Mouse (Mus musculus) embryo, embryonic 11.5 days (tissue): ENCODE measurements around the gene Clpp.

Experiments used
- DNase-seq: peaks from one replicate; pipeline ENCODE4 v3.0.0-alpha.2; 2012; ENCODE audit warnings: low read depth, low spot score

Clpp gene

DNA sequence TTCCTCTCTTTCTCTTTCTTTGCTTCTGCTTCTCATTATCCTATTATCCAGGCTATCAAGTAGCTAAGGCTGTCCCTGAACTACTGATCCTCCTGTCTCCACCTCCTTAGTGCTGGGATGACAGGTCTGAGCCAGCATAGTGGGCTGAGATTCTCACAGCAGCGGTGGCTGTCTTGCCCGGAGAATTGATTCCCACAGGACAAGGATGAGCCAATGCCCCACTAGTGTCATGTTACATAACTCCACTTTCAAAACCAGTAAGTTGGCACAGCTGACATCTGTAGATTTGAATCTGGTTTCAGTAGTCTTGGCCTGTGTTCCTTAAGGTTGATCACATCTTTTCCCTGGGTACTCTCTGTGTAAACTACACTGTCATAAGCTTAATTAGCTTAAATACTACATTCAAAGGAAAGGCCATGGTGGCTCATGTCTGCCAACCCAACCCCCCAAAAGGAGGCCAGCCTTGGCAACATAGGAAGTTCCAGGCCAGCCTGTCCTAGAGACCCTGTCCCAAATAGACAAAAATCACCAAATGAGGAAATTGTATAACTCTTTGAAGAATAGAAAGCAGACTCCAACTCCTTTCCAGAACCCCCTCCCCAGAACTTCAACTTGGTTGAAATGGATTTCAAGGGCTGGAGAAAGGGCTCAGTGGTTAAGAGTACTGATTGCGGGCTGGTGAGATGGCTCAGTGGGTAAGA, 3.9 kb upstream of the Clpp start:
- DNase-seq, result no peak

DNA sequence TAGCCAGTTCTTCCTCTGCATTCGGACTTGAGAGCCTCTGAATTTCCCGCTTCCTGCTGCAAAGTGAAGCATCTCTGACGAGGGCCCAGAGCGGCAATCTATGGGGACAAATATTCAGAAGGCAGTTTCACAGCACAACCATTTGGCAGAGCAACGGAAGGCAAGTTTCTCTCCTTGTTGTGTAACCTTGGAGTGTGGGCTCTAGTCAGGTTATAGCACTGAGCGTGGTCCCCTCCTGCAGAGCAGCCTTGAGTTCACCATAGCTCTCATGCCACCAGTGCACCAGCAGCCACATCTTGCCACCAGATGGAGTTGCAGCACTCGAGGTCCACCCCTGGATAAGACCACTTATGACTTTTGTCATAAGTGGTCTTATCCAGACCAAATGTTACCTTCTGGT, 1.7 kb upstream of the Clpp start:
- no peak for DNase-seq

DNA sequence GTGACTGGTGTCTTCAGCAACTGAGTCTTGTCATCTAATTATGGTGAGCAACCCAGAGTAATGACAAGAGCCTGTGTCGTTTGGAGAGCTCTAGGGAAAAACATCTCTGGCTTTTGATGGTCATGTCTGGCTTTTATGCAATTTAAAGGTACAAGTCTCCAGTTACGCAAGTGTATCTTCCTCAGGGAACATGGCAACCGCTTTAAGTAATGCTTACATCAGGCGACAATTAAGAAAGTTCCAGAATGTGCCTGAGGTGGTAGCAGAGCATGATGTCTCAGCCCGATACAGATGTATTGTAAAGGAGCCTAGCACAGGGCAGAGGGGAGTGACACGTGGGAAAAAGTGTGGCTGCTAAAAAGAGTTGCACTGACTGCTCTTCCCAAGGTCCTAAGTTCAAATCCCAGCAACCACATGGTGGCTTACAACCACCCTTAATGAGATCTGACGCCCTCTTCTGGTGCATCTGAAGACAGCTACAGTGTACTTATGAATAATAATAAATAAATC, 1.1 kb upstream of the Clpp start:
- no peak for DNase-seq

DNA sequence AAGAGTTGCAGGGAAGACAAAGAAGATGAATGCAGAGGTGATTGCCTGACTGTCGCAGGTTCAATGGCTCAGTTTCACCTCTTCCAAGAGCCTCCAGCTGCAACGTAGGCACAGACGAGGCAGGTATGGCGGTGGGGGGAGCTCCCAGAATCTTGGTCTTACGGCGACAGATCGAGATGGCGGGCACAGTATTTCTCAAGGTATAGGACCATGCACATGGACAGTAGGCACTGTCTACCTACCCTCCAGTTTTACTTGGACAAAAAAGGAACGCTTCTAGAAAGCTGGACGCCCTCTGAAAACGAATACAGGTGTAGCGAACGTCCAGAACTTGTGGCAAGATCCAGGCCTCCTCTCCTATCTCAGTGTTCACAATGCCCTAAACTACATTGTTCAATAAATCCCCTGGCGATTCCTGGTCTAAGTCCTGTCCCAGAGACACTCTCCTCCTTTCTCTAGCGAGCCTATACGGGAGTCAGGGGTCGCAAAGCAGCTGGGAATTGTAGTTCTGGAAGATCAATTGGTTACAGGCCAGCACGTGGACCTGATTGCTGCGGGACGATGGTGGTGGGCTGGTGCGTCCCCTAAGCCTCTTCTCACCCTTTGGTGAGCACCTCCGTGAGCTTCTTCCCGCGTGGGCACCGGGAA, 514 bp upstream of the Clpp start:
- DNase-seq, result peak; percentile 73

DNA sequence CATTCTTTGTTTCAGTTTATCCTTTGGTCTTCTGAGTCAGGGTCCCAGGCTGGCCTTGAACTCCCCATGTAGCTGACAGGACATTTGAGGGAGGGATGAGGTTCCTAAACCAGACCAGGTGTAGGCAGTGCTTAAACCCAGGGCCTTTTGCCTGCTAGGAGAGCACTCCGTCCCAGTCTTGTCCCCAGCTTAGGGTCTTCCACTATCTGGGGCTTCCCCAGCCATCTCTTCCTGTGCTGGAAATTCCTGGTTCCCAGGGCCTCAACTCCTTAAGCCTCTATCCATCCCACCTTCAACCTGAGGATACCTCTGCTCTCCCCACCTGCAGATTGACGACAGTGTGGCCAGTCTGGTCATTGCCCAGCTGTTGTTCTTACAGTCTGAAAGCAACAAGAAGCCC, 861 bp downstream of the Clpp start:
- DNase-seq, result no peak

DNA sequence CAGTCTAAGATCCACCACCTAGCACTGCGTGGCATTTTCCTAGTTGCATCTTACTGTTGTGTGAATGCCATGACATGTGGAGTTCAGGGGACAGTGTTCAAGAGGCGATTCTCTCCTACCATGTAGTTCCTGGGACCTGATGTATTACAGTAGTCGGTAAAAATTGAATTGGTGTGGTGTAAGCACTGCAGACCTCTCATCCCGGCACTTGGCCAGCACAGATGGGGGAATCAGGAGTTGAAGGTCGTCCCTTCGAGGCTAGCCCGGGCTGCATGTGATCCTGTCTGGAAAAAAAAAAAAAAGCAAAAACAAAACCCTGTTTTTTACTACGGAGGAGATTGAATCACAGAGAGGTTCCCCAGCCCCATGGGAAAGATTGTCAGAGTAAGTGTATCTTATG, 4.9 kb downstream of the Clpp start:
- no peak for DNase-seq

DNA sequence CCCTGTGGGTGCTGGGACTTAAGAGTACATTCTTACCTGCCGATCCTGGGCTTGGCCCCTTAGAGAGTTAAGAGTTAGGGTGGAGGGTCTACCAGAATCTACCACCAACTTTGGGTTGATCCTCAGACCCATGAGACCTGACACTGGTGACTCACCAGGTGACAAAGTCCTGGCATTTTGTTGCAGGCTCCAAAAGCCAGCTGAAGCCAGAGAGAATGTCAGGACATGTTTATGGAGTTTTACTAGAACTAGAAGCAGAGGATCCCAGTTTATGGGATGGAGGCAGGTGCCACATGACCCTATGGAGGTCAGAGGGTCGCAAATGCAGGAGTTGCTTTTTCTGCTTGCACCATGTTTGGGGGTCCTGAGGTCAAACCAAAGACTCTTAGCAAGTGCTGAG, 6.4 kb downstream of the Clpp start:
- DNase-seq, result no peak

DNA sequence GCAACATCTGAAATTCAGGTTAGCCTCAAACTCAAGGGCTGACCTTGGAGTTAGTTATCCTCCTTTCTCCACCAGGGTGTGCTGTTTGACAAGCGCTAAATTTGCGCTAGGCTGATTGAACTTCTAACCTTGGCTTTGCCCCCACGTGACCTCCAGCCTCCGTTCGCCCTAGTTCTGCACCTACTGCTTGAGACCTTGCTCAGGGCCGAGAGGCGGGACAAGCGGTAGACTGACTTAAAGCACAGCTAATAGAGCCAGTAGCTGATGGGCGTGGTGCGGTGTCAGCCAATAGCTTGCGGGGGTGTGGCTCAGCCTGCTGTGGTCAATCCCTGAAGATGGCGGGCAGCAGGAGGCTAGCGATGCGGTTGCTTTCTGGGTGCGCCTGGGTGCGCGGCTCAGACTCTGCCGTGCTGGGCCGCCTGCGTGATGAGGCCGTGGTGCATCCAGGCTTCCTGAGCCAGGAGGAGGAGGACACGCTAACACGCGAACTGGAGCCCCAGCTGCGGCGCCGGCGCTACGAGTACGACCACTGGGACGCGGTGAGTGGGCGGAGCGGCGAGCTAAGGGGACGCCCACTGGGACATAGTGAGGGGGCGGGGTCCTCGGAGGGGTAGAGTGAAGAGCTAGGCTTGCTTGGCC, 7.0 kb downstream of the Clpp start, which contains the start of gene Alkbh7:
Alkbh7 (plus strand) TSS at position 311 of the 639 bp plus-strand sequence.
- peak; percentile 91 for DNase-seq

DNA sequence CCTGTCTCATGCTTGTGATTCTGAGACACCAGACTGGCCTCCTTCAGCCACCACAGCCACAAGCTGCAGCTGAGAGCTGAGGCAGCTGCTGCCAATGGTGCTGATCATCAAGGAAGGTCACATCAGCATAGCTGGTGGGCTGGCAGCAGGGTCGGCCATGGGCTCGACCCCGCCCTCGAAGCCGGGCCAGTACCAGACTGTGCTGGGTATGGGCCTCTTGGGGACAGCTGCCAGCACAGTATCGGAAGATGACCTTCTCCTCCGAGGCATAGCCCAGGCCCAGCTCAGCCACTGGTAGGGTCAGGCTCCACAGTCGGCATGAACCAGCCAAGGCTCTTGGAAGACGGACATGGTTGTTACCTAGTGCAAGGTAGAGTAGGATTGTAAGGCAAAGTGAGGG, 9.3 kb downstream of the Clpp start:
- no peak for DNase-seq

DNA sequence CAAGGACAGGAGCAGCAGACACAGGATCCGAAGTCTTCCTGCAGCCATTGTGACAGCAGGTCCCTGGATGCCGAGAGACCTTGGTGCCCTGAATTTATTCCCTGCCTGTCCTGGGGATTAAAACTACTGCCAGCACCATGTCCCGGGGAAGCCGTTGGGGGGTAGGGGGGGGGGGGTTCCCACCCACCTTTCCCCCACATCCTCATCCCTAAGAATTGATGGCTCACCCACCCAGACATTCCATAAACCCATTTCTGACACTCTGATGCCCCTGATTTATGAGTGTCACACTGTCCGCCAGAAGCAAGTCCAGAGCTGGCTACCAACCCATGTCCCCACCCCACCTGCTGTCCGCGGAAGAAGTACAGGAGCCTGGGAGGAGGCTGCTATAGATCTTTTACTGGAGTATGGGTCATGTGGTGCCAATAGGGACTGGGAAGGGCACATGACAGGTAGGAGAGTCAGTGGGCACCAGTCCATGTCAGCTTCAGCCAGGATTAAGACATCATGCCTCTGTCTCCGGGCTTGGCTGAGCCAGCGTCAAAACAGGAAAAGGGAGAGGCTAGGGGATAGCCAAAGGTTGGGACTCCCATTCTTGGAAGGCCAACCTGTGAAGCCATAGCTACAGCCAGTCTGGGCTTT, 10.0 kb downstream of the Clpp start, which contains the start of gene Pspn:
Pspn (minus strand) TSS at position 51 of the 642 bp plus-strand sequence.
- DNase-seq, result no peak

DNA sequence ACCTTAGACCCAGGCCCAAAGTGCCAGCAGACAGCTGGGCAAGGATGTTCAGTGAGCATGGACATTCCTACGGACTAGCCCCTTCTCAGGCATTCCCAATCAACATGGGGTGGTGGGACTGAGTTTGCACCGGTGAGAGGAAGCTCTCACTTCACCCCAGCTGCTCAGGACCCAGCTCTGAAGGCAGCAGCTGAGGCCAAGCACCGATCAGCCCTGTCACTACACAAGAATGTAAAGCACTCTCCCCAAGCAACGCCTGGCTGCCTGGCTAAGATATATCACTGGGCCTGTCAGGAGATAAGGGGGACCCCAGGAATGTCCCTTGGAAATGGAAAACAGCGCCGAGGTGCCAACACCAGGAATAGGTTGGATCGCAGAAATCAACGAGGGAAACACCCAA, 11.1 kb downstream of the Clpp start:
- DNase-seq, result no peak

DNA sequence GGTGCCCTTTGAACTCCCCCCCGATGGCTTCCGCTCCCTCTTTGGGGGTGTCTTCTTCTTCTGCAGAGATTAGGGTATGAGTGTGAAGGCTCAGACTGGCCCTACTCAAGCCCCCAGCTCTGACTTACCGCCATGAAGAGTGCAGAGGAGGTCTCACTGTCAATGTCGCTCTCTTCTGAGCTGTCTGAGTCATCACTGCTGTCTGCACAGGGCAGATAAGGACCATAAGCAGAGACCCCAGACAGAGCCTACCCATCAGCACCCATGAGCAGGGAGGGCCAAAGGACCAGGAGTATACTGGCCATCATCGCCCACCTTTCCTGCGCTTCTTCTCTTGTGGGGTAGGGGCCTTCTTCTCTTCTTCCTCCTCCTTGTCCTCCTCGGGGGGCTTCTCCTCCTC, 13.9 kb downstream of the Clpp start:
- DNase-seq, result no peak

DNA sequence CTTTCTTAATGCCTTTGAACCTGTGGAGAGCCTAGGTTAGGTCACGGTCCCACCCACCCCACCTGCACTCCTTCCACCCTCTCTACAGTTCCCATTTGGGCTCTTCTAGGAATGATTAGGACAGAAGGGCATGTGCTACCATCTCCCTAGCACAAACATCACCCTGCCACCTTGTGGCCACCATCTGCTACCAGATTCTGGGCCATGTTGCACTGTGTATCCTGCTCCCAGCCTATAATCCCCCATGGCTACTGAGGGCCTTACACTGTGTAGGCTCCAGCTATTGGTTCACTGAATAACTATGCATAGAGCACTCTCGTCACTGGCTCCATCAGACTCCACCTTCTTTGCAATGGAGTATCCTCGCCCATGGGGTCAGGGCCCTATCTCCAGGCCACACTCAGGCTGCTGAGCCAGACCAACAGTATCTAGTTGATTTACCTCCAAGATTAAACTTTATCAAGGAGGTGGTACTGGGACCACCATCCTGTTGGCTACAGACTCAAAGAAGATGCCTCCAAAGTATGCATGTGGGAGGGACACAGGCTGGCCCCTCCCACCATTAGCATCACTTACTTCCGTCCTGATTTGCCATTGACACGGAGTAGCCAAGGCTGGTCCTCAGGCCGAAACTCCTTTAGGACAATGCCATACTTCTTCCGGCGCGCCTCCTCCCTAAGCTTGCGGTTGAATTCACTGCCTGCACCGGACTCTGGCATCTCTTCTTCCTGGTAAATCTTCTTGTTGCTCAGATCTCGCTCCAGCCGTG, 17.2 kb downstream of the Clpp start:
- no peak for DNase-seq

DNA sequence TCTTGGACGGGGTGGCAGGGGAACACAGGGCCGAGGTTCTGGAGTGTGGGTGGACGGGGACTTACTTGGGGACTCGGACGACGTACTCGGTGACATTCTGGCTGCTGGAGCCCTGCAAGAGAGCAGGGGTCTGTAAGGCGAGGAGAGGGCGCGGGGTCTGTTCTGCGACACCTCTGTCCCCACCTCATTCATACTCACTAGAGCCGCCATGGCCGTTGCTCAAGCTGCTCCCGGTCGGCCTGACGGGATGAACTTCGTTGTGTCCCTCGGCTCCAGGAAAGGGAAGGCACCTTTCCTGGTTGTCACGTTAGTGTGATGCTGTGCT, 20.8 kb downstream of the Clpp start:
- DNase-seq, result no peak

DNA sequence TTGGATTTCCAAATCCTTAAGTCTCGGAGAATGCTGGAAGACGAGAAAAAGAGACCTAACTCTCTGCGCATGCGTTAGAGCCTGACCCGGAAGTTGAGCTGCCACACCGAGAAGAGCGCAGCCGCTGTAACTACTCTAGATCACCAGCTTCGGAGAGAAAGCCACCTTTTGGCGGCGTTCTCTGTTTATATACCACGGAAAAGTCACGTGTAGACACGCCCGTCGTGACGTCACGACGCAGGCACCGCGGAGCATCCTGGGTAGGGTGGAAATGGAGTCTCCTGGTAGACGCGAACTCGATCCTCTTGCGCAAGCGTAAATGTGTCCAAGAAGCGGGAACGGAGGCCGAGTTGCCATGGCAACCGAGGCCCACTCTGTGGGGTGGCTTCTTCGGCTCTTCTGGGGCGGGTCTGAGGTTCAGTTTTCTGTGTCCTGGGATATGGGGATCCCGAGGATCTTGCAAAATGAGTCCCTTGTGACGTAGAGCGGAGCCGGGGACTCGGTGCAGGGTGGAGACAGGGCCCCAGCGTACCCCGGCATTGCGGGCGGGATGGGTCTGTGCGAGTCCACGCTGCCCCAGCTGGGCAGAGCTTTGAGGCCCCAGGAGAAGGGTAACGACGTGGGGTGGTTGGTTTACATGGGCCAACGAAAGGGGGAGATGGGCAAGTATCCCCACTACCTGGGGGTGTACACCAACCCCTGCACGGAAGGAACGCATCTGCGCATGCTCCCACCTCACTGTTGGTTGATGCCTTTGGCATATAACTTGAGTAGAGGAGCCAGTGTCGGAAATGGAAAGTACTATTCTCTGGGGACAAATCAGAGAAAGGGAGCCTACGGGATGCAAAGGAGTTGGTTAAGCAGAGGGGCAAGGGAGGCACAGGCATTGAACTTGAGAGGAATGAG, 21.4 kb downstream of the Clpp start, which contains the start of the genes Gtf2f1 and Gm17949:
Gtf2f1 (minus strand) TSS at position 53 of the 906 bp plus-strand sequence.
Gm17949 (plus strand) TSS at position 234 of the 906 bp plus-strand sequence.
- peak; percentile 100 for DNase-seq

DNA sequence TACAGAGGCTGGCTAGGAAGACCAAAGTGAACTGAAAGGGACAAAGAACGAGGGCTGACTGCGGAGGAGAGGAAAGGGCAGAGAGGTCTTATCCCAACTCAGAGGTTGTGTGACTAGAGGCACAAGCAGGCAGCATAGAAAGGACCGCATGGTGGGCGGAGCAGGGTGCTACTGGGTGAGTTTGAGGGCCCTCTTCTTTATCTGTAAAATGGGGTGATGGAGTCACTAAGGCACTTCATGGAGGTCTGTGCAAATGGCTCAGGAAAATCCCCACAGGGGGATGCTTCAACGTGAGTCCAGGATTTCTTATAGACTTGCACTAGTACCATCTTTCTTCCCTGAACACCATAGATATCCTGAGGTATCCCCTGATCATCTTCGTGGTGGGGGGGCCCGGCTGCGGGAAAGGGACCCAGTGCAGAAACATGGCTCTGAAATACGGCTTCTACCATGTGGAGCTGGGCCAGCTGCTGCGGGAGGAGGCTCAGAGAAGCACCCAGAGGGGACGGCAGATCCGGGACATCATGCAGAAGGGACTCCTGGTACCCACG, 22.2 kb downstream of the Clpp start:
- DNase-seq, result no peak

DNA sequence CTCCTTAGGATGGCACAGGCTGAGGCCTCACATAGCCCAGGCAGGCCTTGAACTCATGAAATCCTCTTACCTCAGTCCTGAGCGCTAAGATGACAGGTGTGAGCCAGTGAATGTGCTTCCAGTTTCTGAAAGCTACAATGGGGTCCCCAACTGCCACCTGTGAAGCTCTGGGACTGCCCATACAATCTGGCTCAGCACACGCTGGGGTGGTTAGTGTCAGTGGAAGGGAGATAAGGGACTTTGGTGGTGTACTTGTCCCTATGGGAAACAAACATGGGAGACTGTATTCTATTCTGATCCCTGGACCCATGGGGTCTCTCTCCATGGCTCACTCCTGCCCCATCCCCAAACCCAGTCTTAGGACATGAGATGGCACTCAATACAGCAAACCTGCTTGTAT, 29.6 kb downstream of the Clpp start:
- no peak for DNase-seq

DNA sequence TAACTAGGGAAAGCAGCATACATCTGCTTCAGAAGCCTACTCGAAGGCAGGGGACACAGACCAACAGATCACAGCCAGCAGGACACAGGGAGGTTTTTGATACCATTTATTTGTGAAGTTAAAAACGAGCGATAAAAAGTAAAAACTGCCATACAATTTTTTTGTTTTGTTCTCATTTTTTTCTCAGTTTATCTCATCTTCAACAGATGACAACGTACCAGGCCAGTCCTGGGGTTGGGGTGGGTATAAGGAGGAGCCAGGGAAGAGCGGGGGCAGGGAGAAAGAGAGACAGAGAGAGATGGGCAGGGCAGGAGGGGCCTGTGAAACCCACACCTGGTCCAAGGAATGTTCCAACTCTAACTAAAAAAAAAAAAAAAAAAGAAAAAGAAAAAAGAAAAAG, 30.9 kb downstream of the Clpp start:
- DNase-seq, result no peak

DNA sequence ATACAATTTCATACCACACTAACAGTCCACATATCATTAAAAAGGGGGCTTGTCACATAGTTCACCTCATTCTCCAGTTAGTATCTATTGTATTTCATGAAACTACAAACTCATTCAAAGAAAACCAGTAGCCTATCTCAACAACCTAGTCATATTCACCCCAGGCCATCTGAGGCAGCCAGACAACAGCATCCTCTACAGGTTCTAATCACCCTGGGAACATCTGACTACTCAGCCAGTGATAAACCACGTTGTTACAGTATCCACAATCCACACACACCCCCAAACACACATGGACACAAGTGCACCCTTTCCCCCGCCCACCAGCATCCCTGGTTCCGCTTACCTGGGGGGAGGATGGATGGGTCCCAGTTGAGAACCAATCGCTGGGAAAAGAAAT, 37.4 kb downstream of the Clpp start:
- DNase-seq, result no peak

DNA sequence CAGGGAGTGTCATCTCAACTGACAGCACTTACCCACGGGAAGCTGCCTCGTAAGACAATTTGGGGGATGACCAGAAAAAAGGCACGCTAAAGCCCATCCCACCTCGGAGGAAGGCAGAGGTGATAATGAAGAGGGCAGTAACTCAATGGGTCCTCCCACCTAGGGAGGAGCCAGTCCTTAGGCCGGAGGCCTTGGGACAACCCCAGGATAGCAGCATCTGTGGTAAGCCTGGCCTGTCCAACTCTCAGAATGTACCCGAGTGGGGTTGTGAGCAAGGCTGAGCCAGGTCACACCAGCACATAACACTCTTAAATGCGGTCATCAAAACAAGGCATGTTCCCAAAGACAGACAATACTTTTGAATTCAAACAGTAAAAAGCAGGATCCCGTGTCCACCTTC, 39.6 kb downstream of the Clpp start:
- DNase-seq, result no peak
